9 mouse cellular contexts compared by ENCODE assay signal in the genomic region with DNA sequence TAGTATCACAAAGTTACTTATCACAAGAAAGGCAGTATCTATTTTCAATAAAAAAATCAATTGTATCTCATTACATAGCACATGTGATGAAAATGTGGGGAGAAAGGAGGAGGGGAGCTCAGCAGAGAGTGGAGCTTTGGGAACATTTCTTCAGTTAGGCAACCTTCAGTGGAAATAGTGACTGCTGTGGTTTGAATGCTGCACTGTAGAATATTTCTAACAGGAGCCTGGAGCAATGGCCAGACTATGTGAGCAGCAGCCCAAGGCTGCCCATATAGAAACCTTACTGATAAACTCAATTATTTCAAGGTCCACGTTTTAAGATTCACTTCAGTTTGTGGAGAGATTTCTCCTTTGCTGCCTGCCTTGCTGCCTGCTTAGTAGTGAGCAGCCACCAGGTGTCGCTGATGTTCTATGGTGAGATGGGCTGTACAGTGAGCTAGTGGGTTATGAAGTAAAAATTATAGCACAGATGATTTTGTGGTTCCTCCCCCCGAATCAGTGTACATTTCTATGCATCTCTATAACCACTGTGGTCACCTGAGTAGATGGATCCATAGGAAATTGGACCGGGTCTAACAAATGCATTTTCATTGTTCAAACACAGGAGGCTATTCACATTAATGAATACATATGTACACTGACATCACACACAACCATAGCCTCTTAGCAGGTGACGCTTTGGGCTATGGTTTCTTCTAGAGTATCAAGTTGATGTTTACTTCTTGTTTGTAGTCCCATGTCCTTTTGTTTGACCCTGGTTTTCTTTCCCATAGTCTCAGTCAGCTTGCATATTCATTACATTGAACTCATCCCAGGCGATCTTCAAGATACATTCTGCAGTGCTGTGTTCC.
DNase-seq lines count a peak whose midpoint lies in the region; ATAC-seq and TF ChIP-seq lines count a peak whose summit lies in the region.
"Had no signal": no experiment of that assay in that cellular context is flagged by ENCODE, and none has a peak within 500 bp of the region (broad histone marks: within the 10 kb centered on the region; RNA-seq: fewer than 3 reads in every experiment).

No protein-coding gene starts in this region.

- H3K9ac ChIP-seq in hindbrain, embryonic 14.5 days: no peak overlapping the region
- H3K9ac ChIP-seq: liver, embryonic 15.5 days had no signal

- H3K4me2 ChIP-seq in hindbrain, embryonic 14.5 days (replicated peaks): no peak overlapping the region
- H3K4me2 ChIP-seq: liver, embryonic 15.5 days had no signal

- 44% methylated on average over 6 of the region's 6 CpGs for WGBS in forebrain, embryonic 10.5 days
- 37% methylated on average over 6 of the region's 6 CpGs for WGBS in hindbrain, embryonic 14.5 days

- DNase-seq in G1E (ENCODE audit: low spot score): no peak
- peak; percentile 78 for DNase-seq in brain, adult 2 months (ENCODE audit: low read depth, low spot score)
- peak; percentile 67 for DNase-seq in forebrain, embryonic 10.5 days (ENCODE audit: extremely low spot score, low spot score)
- DNase-seq in hindbrain, embryonic 14.5 days (ENCODE audit: low spot score): peak; percentile 82
- DNase-seq in layer of hippocampus, postnatal 36 days: peak; percentile 67 to 71
- peak; percentile 32 to 52 for DNase-seq in right cerebral cortex, postnatal 36 days (ENCODE audit: low spot score in 2 of 2)

- no peaks in the 10 kb centered on the region for H3K36me3 ChIP-seq in G1E (replicated peaks)
- no peaks in the 10 kb centered on the region for H3K36me3 ChIP-seq in forebrain, embryonic 10.5 days (replicated peaks)
- no peaks in the 10 kb centered on the region for H3K36me3 ChIP-seq in hindbrain, embryonic 14.5 days (replicated peaks; ENCODE audit: control insufficient read depth, insufficient read depth)
- H3K36me3 ChIP-seq: liver, embryonic 15.5 days had no signal

- ATAC-seq in G1E (ENCODE audit: extremely low read depth, insufficient number of reproducible peaks, low FRiP score, poor library complexity, severe bottlenecking): no peak; the same call in 1 of the 2 replicates
- ATAC-seq in hindbrain, embryonic 14.5 days (ENCODE audit: low FRiP score): peak; percentile 90
- peak; percentile 92 for ATAC-seq in megakaryocyte, adult 5-6 weeks (ENCODE audit: poor library complexity, severe bottlenecking)
- no peak for ATAC-seq in activated CD4-positive, CD25-positive, alpha-beta regulatory T cell, adult 4 months

- H3K27ac ChIP-seq in forebrain, embryonic 10.5 days: no peak overlapping the region
- no peak overlapping the region for H3K27ac ChIP-seq in hindbrain, embryonic 14.5 days
- H3K27ac ChIP-seq: liver, embryonic 15.5 days had no signal

- H3K4me3 ChIP-seq in G1E (ENCODE audit: low read depth, low read length): no peak overlapping the region
- H3K4me3 ChIP-seq in forebrain, embryonic 10.5 days: no peak overlapping the region
- no peak overlapping the region for H3K4me3 ChIP-seq in hindbrain, embryonic 14.5 days (replicated peaks; ENCODE audit: low read length)
- H3K4me3 ChIP-seq: liver, embryonic 15.5 days had no signal

- peak; percentile 66 for TF ChIP-seq CTCF in G1E (IDR thresholded peaks at IDR 0.05; ENCODE audit: low read depth, low read length)

- no peaks in the 10 kb centered on the region for H3K9me3 ChIP-seq in G1E (replicated peaks)
- H3K9me3 ChIP-seq in forebrain, embryonic 10.5 days: no peaks in the 10 kb centered on the region
- no peaks in the 10 kb centered on the region for H3K9me3 ChIP-seq in hindbrain, embryonic 14.5 days (ENCODE audit: control insufficient read depth, low read length)
- H3K9me3 ChIP-seq: liver, embryonic 15.5 days had no signal

- H3K27me3 ChIP-seq in G1E (ENCODE audit: insufficient read depth, low read length): no peaks in the 10 kb centered on the region
- H3K27me3 ChIP-seq in forebrain, embryonic 10.5 days (ENCODE audit: poor library complexity, severe bottlenecking): no peaks in the 10 kb centered on the region
- no peaks in the 10 kb centered on the region for H3K27me3 ChIP-seq in hindbrain, embryonic 14.5 days (ENCODE audit: control insufficient read depth, insufficient read depth, low read length)
- H3K27me3 ChIP-seq: liver, embryonic 15.5 days had no signal

- H3K4me1 ChIP-seq in G1E (ENCODE audit: insufficient read depth, low read depth, low read length): no peaks in the 10 kb centered on the region
- no peaks in the 10 kb centered on the region for H3K4me1 ChIP-seq in forebrain, embryonic 10.5 days
- H3K4me1 ChIP-seq in hindbrain, embryonic 14.5 days (replicated peaks; ENCODE audit: control insufficient read depth, insufficient read depth, low read length): no peaks in the 10 kb centered on the region
- H3K4me1 ChIP-seq: liver, embryonic 15.5 days had no signal

Comparison
In these comparisons a context has a peak if more than half of its experiments do, and no peak if none do; other contexts are left out.
1. ATAC-seq: peak in hindbrain, embryonic 14.5 days (single experiment) and megakaryocyte, adult 5-6 weeks (single experiment); none in G1E (single experiment) and activated CD4-positive, CD25-positive, alpha-beta regulatory T cell, adult 4 months (single experiment).